Mouse (Mus musculus) hematopoietic stem cell, adult 5-6 weeks (primary cell): Measurements from ENCODE around the gene Tbkbp1. TPM values are rescaled to one million over a fixed set of nuclear protein-coding genes. Genes with fewer than 3 reads are reported as not detected.
A peak's percentile ranks its signal among the peaks of the same experiment; 100 is the strongest.

Experiments
- ATAC-seq, 2 experiments: fragments of 125-278 bp in 1 of 2; replicated peaks in 1 of 2; 2 replicates each; pipeline ENCODE4 v1.8.0; 2016 to 2017; ENCODE audit warnings: inconsistent platforms in 2 of 2, mild to moderate bottlenecking in 2 of 2, moderate number of reproducible peaks in 2 of 2, low read depth in 1 of 2, moderate TSS enrichment in 1 of 2; ENCODE audit not compliant: low FRiP score in 2 of 2, poor library complexity in 2 of 2, severe bottlenecking in 2 of 2, insufficient read depth in 1 of 2, low TSS enrichment in 1 of 2
- total RNA-seq: library from RNA; stranded (forward); fragments of 172-1452, 232-1000 nt; gene quantifications from 2 replicates; pipeline ENCODE4 v1.2.3, GENCODE M21; 2017

Tbkbp1 gene
- total RNA-seq, 1 experiment from 2014 or later = 8.1 TPM

GRCm38 (mm10) chr11:97108976-97109375 lies 42.3 kb downstream of the Tbkbp1 start:
- ATAC-seq = no peak

- no peak for ATAC-seq
Observed at GRCm38 (mm10) chr11:97104091-97104483, 47.2 kb downstream of the Tbkbp1 start.

GRCm38 (mm10) chr11:97103163-97104090 lies 47.9 kb downstream of the Tbkbp1 start:
- ATAC-seq = peak in 1 of 2 experiments; percentile 33; a peak in 3 of 4 replicates

GRCm38 (mm10) chr11:97101722-97102121 lies 49.6 kb downstream of the Tbkbp1 start:
- ATAC-seq = peak; percentile 74 to 82

GRCm38 (mm10) chr11:97098791-97099190 lies 52.5 kb downstream of the Tbkbp1 start:
- ATAC-seq = 0 out of 4 replicates have a peak, but pooled peaks of 1 of the 2 experiments have one; percentile 11

GRCm38 (mm10) chr11:97094600-97094999 lies 56.7 kb downstream of the Tbkbp1 start:
- ATAC-seq = no peak

- no peak for ATAC-seq
Observed at GRCm38 (mm10) chr11:97086365-97086764, 64.9 kb downstream of the Tbkbp1 start.

Other genes starting within 250 kb of the Tbkbp1 start
- gene Cdk5rap3, start 235.0 kb downstream of the Tbkbp1 start, total RNA-seq = 48.3 and 59.6 TPM in 2 replicates
- 0.74 TPM in 1 of 2 replicates, not detected in the other for gene Prr15l, start 223.4 kb downstream of the Tbkbp1 start, total RNA-seq
- 32.5 and 32.6 TPM in 2 replicates for gene Pnpo, start 207.5 kb downstream of the Tbkbp1 start, total RNA-seq
- 2.5 and 3.1 TPM in 2 replicates for gene Sp2, start 168.5 kb downstream of the Tbkbp1 start, total RNA-seq
- 0.05 and 0.19 TPM in 2 replicates for gene Sp6, start 138.1 kb downstream of the Tbkbp1 start, total RNA-seq
- 22.6 and 35.3 TPM in 2 replicates for gene Scrn2, start 121.6 kb downstream of the Tbkbp1 start, total RNA-seq
- 0.63 TPM in 1 of 2 replicates, not detected in the other for gene Lrrc46, start 110.1 kb downstream of the Tbkbp1 start, total RNA-seq
- gene Mrpl10, start 109.9 kb downstream of the Tbkbp1 start, total RNA-seq = 13.9 and 17.1 TPM in 2 replicates
- 13.3 and 13.4 TPM in 2 replicates for gene Osbpl7, start 100.9 kb downstream of the Tbkbp1 start, total RNA-seq
- gene Tbx21, start 36.2 kb downstream of the Tbkbp1 start, total RNA-seq = 0.45 and 1.1 TPM in 2 replicates
- 329 and 360 TPM in 2 replicates for gene Kpnb1, start 36.4 kb upstream of the Tbkbp1 start, total RNA-seq
- 33.1 and 59.0 TPM in 2 replicates for gene Npepps, start 129.1 kb upstream of the Tbkbp1 start, total RNA-seq
- gene Mrpl45, start 164.2 kb upstream of the Tbkbp1 start, total RNA-seq = 21.4 and 22.7 TPM in 2 replicates
- 0.10 and 0.31 TPM in 2 replicates for gene Gpr179, start 200.6 kb upstream of the Tbkbp1 start, total RNA-seq
- 12.8 and 13.6 TPM in 2 replicates for gene Socs7, start 211.1 kb upstream of the Tbkbp1 start, total RNA-seq